Mouse (Mus musculus): ENCODE results near the gene Cyyr1. TPM values are rescaled to one million over a fixed set of nuclear protein-coding genes. Genes with fewer than 3 reads are reported as not detected.

Cyyr1 gene
- polyA plus RNA-seq, 2 experiments = 2.9 to 3.8 TPM

GRCm38 (mm10) chr16:85536075-85536474 lies 17.1 kb downstream of the Cyyr1 start:
- H3K9me3 ChIP-seq (ENCODE audit: control insufficient read depth, low read length) = no peaks in the 10 kb centered on the region
- DNase-seq (ENCODE audit: low spot score) (no peak), ATAC-seq (ENCODE audit: low FRiP score, low read depth) (no peak)
- no peak overlapping the region for H3K4me2 ChIP-seq (replicated peaks; ENCODE audit: low read depth, low read length, severe bottlenecking)
- H3K36me3 ChIP-seq (ENCODE audit: control insufficient read depth, insufficient read depth, low read length) = no peaks in the 10 kb centered on the region
- no peak overlapping the region for H3K27ac ChIP-seq (replicated peaks; ENCODE audit: low read depth, low read length)
- no peak overlapping the region for H3K9ac ChIP-seq (ENCODE audit: low read depth, low read length, severe bottlenecking)
- 91% methylated on average over 8 of the region's 8 CpGs for WGBS
- H3K4me3 ChIP-seq (replicated peaks; ENCODE audit: low read length) = no peak overlapping the region
- H3K4me1 ChIP-seq (ENCODE audit: control insufficient read depth, insufficient read depth, low read length) = no peaks in the 10 kb centered on the region
- no peaks in the 10 kb centered on the region for H3K27me3 ChIP-seq (ENCODE audit: control insufficient read depth, insufficient read depth, low read length)
- TF ChIP-seq POLR2A (IDR thresholded peaks at IDR 0.05; ENCODE audit: borderline replicate concordance, extremely low read depth, insufficient read depth, insufficient read length) = no peak

- no peaks in the 10 kb centered on the region for H3K36me3 ChIP-seq (ENCODE audit: control insufficient read depth, insufficient read depth, low read length)
- no peak overlapping the region for H3K27ac ChIP-seq (replicated peaks; ENCODE audit: low read depth, low read length)
- no peak overlapping the region for H3K4me3 ChIP-seq (replicated peaks; ENCODE audit: low read length)
- WGBS = 66% methylated on average over 12 of the region's 12 CpGs
- H3K9ac ChIP-seq (ENCODE audit: low read depth, low read length, severe bottlenecking) = no peak overlapping the region
- H3K9me3 ChIP-seq (ENCODE audit: control insufficient read depth, low read length) = no peaks in the 10 kb centered on the region
- no peaks in the 10 kb centered on the region for H3K27me3 ChIP-seq (ENCODE audit: control insufficient read depth, insufficient read depth, low read length)
- DNase-seq (ENCODE audit: low spot score) = no peak
- no peaks in the 10 kb centered on the region for H3K4me1 ChIP-seq (ENCODE audit: control insufficient read depth, insufficient read depth, low read length)
- no peak for ATAC-seq (ENCODE audit: low FRiP score, low read depth)
- TF ChIP-seq POLR2A (IDR thresholded peaks at IDR 0.05; ENCODE audit: borderline replicate concordance, extremely low read depth, insufficient read depth, insufficient read length) = no peak
- H3K4me2 ChIP-seq (replicated peaks; ENCODE audit: low read depth, low read length, severe bottlenecking) = no peak overlapping the region
These were observed 25.2 kb downstream of the Cyyr1 start for GRCm38 (mm10) chr16:85527743-85528620.

GRCm38 (mm10) chr16:85524589-85524988 lies 28.6 kb downstream of the Cyyr1 start:
- Histone ChIP-seq H3K27ac (replicated peaks; ENCODE audit: low read depth, low read length) (no peak overlapping the region), H3K9me3 (ENCODE audit: control insufficient read depth, low read length) (no peaks in the 10 kb centered on the region), H3K4me1 (ENCODE audit: control insufficient read depth, insufficient read depth, low read length) (no peaks in the 10 kb centered on the region), H3K4me2 (replicated peaks; ENCODE audit: low read depth, low read length, severe bottlenecking) (no peak overlapping the region), H3K36me3 (ENCODE audit: control insufficient read depth, insufficient read depth, low read length) (no peaks in the 10 kb centered on the region), H3K4me3 (replicated peaks; ENCODE audit: low read length) (no peak overlapping the region), H3K9ac (ENCODE audit: low read depth, low read length, severe bottlenecking) (no peak overlapping the region), H3K27me3 (ENCODE audit: control insufficient read depth, insufficient read depth, low read length) (no peaks in the 10 kb centered on the region)
- ATAC-seq (ENCODE audit: low FRiP score, low read depth) (no peak), DNase-seq (ENCODE audit: low spot score) (no peak)
- TF ChIP-seq POLR2A (IDR thresholded peaks at IDR 0.05; ENCODE audit: borderline replicate concordance, extremely low read depth, insufficient read depth, insufficient read length) = no peak
- WGBS = 75% methylated on average over 8 of the region's 8 CpGs

- no peak for ATAC-seq (ENCODE audit: low FRiP score, low read depth)
- no peak overlapping the region for H3K9ac ChIP-seq (ENCODE audit: low read depth, low read length, severe bottlenecking)
- H3K9me3 ChIP-seq (ENCODE audit: control insufficient read depth, low read length) = no peaks in the 10 kb centered on the region
- no peak for DNase-seq (ENCODE audit: low spot score)
- no peaks in the 10 kb centered on the region for H3K27me3 ChIP-seq (ENCODE audit: control insufficient read depth, insufficient read depth, low read length)
- no peak overlapping the region for H3K4me2 ChIP-seq (replicated peaks; ENCODE audit: low read depth, low read length, severe bottlenecking)
- no peak overlapping the region for H3K4me3 ChIP-seq (replicated peaks; ENCODE audit: low read length)
- no peak overlapping the region for H3K27ac ChIP-seq (replicated peaks; ENCODE audit: low read depth, low read length)
- WGBS = 77% methylated on average over 6 of the region's 6 CpGs
- no peak for TF ChIP-seq POLR2A (IDR thresholded peaks at IDR 0.05; ENCODE audit: borderline replicate concordance, extremely low read depth, insufficient read depth, insufficient read length)
- no peaks in the 10 kb centered on the region for H3K4me1 ChIP-seq (ENCODE audit: control insufficient read depth, insufficient read depth, low read length)
- no peaks in the 10 kb centered on the region for H3K36me3 ChIP-seq (ENCODE audit: control insufficient read depth, insufficient read depth, low read length)
These were observed 45.9 kb downstream of the Cyyr1 start for GRCm38 (mm10) chr16:85507264-85507663.

GRCm38 (mm10) chr16:85505108-85505507 lies 48.1 kb downstream of the Cyyr1 start:
- H3K27ac ChIP-seq (replicated peaks; ENCODE audit: low read depth, low read length) = no peak overlapping the region
- H3K4me1 ChIP-seq (ENCODE audit: control insufficient read depth, insufficient read depth, low read length) = no peaks in the 10 kb centered on the region
- WGBS = 35% methylated on average over 3 of the region's 3 CpGs
- no peaks in the 10 kb centered on the region for H3K9me3 ChIP-seq (ENCODE audit: control insufficient read depth, low read length)
- ATAC-seq (ENCODE audit: low FRiP score, low read depth) (no peak), DNase-seq (ENCODE audit: low spot score) (no peak)
- no peak for TF ChIP-seq POLR2A (IDR thresholded peaks at IDR 0.05; ENCODE audit: borderline replicate concordance, extremely low read depth, insufficient read depth, insufficient read length)
- H3K36me3 ChIP-seq (ENCODE audit: control insufficient read depth, insufficient read depth, low read length) = no peaks in the 10 kb centered on the region
- H3K27me3 ChIP-seq (ENCODE audit: control insufficient read depth, insufficient read depth, low read length) = no peaks in the 10 kb centered on the region
- H3K4me2 ChIP-seq (replicated peaks; ENCODE audit: low read depth, low read length, severe bottlenecking) = no peak overlapping the region
- H3K9ac ChIP-seq (ENCODE audit: low read depth, low read length, severe bottlenecking) = no peak overlapping the region
- no peak overlapping the region for H3K4me3 ChIP-seq (replicated peaks; ENCODE audit: low read length)

All from limb, embryonic 14.5 days (tissue).